Mouse (Mus musculus): ENCODE measurements around the gene Sgk1. TPM values are rescaled to one million over a fixed set of nuclear protein-coding genes. Genes with fewer than 3 reads are reported as not detected.
A peak's percentile ranks its signal among the peaks of the same experiment; 100 is the strongest.

The Sgk1 gene
- 54.7 and 56.3 TPM in 2 replicates for polyA plus RNA-seq (2015; fragmentation: Nextera tagmentation; extraction: Ambion mirVana)

GRCm38 (mm10) chr10:21882184-21883081, at the start of gene Sgk1:
Gene Sgk1 (plus strand): TSS chr10:21882184.
- peak; percentile 77 for ATAC-seq (ENCODE audit: low FRiP score, low read depth)
- Histone ChIP-seq H3K27me3 (no peaks in the 10 kb centered on the region), H3K9me3 (no peaks in the 10 kb centered on the region), H3K9ac (peak within 1 kb of the TSS; percentile 70), H3K36me3 (no peaks in the 10 kb centered on the region), H3K27ac (peak within 1 kb of the TSS; percentile 67), H3K4me3 (peak within 1 kb of the TSS; percentile 53), H3K4me1 (peaks cover 30% of the 10 kb centered on the region), H3K4me2 (replicated peaks) (peak within 1 kb of the TSS; percentile 74)
- under 1% methylated on average over 36 of the region's 36 CpGs for WGBS

GRCm38 (mm10) chr10:21832282-21832681, 49.7 kb upstream of the Sgk1 start:
- Histone ChIP-seq H3K9me3 (no peaks in the 10 kb centered on the region), H3K4me2 (replicated peaks) (no peak overlapping the region), H3K27ac (no peak overlapping the region), H3K27me3 (no peaks in the 10 kb centered on the region), H3K36me3 (no peaks in the 10 kb centered on the region), H3K9ac (no peak overlapping the region), H3K4me3 (no peak overlapping the region), H3K4me1 (peaks cover 8% of the 10 kb centered on the region; the same call in 1 of the 2 replicates)
- WGBS = 75% methylated on average over 2 of the region's 2 CpGs
- no peak for ATAC-seq (ENCODE audit: low FRiP score, low read depth)

GRCm38 (mm10) chr10:21833757-21834156, 48.2 kb upstream of the Sgk1 start:
- WGBS = 74% methylated on average over 3 of the region's 3 CpGs
- no peak overlapping the region for H3K4me2 ChIP-seq (replicated peaks)
- no peaks in the 10 kb centered on the region for H3K36me3 ChIP-seq

GRCm38 (mm10) chr10:21835077-21835476, 46.9 kb upstream of the Sgk1 start:
- Histone ChIP-seq H3K27me3 (no peaks in the 10 kb centered on the region), H3K4me2 (replicated peaks) (no peak overlapping the region), H3K4me1 (no peaks in the 10 kb centered on the region), H3K27ac (no peak overlapping the region), H3K9me3 (no peaks in the 10 kb centered on the region), H3K9ac (no peak overlapping the region), H3K36me3 (no peaks in the 10 kb centered on the region), H3K4me3 (no peak overlapping the region)
- ATAC-seq (ENCODE audit: low FRiP score, low read depth) = no peak
- 21% methylated on average over 7 of the region's 7 CpGs for WGBS

More at GRCm38 (mm10) chr10:21833757-21834156, 48.2 kb upstream of the Sgk1 start:
- no peak for ATAC-seq (ENCODE audit: low FRiP score, low read depth)
- H3K9ac ChIP-seq = no peak overlapping the region
- H3K27me3 ChIP-seq = no peaks in the 10 kb centered on the region
- no peaks in the 10 kb centered on the region for H3K9me3 ChIP-seq
- peaks cover 5% of the 10 kb centered on the region; the same call in 1 of the 2 replicates for H3K4me1 ChIP-seq
- H3K4me3 ChIP-seq = no peak overlapping the region
- H3K27ac ChIP-seq = no peak overlapping the region

GRCm38 (mm10) chr10:21839248-21840155, 42.5 kb upstream of the Sgk1 start:
- WGBS = 76% methylated on average over 13 of the region's 13 CpGs
- Histone ChIP-seq H3K4me1 (no peaks in the 10 kb centered on the region; the same call in 1 of the 2 replicates), H3K4me3 (no peak overlapping the region), H3K4me2 (replicated peaks) (no peak overlapping the region), H3K27ac (no peak overlapping the region), H3K9me3 (no peaks in the 10 kb centered on the region), H3K9ac (no peak overlapping the region), H3K36me3 (no peaks in the 10 kb centered on the region), H3K27me3 (no peaks in the 10 kb centered on the region)
- no peak for ATAC-seq (ENCODE audit: low FRiP score, low read depth)

- Histone ChIP-seq H3K4me1 (no peaks in the 10 kb centered on the region; the same call in 1 of the 2 replicates), H3K27ac (no peak overlapping the region), H3K27me3 (no peaks in the 10 kb centered on the region), H3K4me3 (no peak overlapping the region), H3K36me3 (no peaks in the 10 kb centered on the region), H3K4me2 (replicated peaks) (no peak overlapping the region), H3K9me3 (no peaks in the 10 kb centered on the region), H3K9ac (no peak overlapping the region)
- ATAC-seq (ENCODE audit: low FRiP score, low read depth) = no peak
- 75% methylated on average over 6 of the region's 6 CpGs for WGBS
Observed at GRCm38 (mm10) chr10:21843326-21843725, 38.7 kb upstream of the Sgk1 start.

- no peaks in the 10 kb centered on the region; the same call in 1 of the 2 replicates for H3K4me1 ChIP-seq
- no peaks in the 10 kb centered on the region for H3K27me3 ChIP-seq
- no peak overlapping the region for H3K4me3 ChIP-seq
- no peak overlapping the region for H3K27ac ChIP-seq
- no peaks in the 10 kb centered on the region for H3K9me3 ChIP-seq
- ATAC-seq (ENCODE audit: low FRiP score, low read depth) = no peak
- H3K9ac ChIP-seq = no peak overlapping the region
- H3K36me3 ChIP-seq = no peaks in the 10 kb centered on the region
- no peak overlapping the region for H3K4me2 ChIP-seq (replicated peaks)
- 91% methylated on average over 8 of the region's 8 CpGs for WGBS
Observed at GRCm38 (mm10) chr10:21843861-21844260, 38.1 kb upstream of the Sgk1 start.

GRCm38 (mm10) chr10:21844391-21844790, 37.6 kb upstream of the Sgk1 start:
- Histone ChIP-seq H3K4me2 (replicated peaks) (no peak overlapping the region), H3K27me3 (no peaks in the 10 kb centered on the region), H3K9me3 (no peaks in the 10 kb centered on the region), H3K36me3 (no peaks in the 10 kb centered on the region), H3K4me1 (no peaks in the 10 kb centered on the region; the same call in 1 of the 2 replicates), H3K4me3 (no peak overlapping the region), H3K27ac (no peak overlapping the region), H3K9ac (no peak overlapping the region)
- 77% methylated on average over 7 of the region's 7 CpGs for WGBS
- no peak for ATAC-seq (ENCODE audit: low FRiP score, low read depth)

- Histone ChIP-seq H3K9ac (no peak overlapping the region), H3K4me3 (no peak overlapping the region), H3K9me3 (no peaks in the 10 kb centered on the region), H3K36me3 (no peaks in the 10 kb centered on the region), H3K4me1 (peaks cover 3% of the 10 kb centered on the region), H3K27ac (no peak overlapping the region), H3K4me2 (replicated peaks) (no peak overlapping the region), H3K27me3 (no peaks in the 10 kb centered on the region)
- WGBS = 82% methylated on average over 10 of the region's 10 CpGs
- ATAC-seq (ENCODE audit: low FRiP score, low read depth) = no peak
Observed at GRCm38 (mm10) chr10:21845601-21846282, 36.2 kb upstream of the Sgk1 start.

GRCm38 (mm10) chr10:21846366-21846765, 35.6 kb upstream of the Sgk1 start:
- Histone ChIP-seq H3K36me3 (no peaks in the 10 kb centered on the region), H3K27ac (no peak overlapping the region), H3K4me2 (replicated peaks) (no peak overlapping the region), H3K4me3 (no peak overlapping the region), H3K9me3 (no peaks in the 10 kb centered on the region), H3K4me1 (peaks cover 9% of the 10 kb centered on the region), H3K9ac (no peak overlapping the region), H3K27me3 (no peaks in the 10 kb centered on the region)
- 88% methylated on average over 9 of the region's 9 CpGs for WGBS
- no peak for ATAC-seq (ENCODE audit: low FRiP score, low read depth)

GRCm38 (mm10) chr10:21847026-21847820, 34.8 kb upstream of the Sgk1 start:
- no peaks in the 10 kb centered on the region for H3K27me3 ChIP-seq
- peaks cover 9% of the 10 kb centered on the region for H3K4me1 ChIP-seq
- H3K4me2 ChIP-seq (replicated peaks) = no peak overlapping the region
- no peak for ATAC-seq (ENCODE audit: low FRiP score, low read depth)
- H3K9ac ChIP-seq = no peak overlapping the region
- no peak overlapping the region for H3K4me3 ChIP-seq
- H3K36me3 ChIP-seq = no peaks in the 10 kb centered on the region
- H3K27ac ChIP-seq = no peak overlapping the region
- WGBS = 71% methylated on average over 11 of the region's 11 CpGs
- H3K9me3 ChIP-seq = no peaks in the 10 kb centered on the region
